Mouse (Mus musculus) bone marrow macrophage, adult 2 months (primary cell): ENCODE results near the gene Snrnp35.

Source experiments
- CTCF ChIP-seq: IDR thresholded peaks from 2 replicates; pipeline ENCODE4 v1.5.1; 2012; ENCODE audit warnings: low read depth, mild to moderate bottlenecking, low read length, moderate library complexity
- POLR2A ChIP-seq: IDR thresholded peaks from 2 replicates; pipeline ENCODE4 v1.6.1; 2012; ENCODE audit warnings: mild to moderate bottlenecking, low read depth, low read length, borderline replicate concordance

DNA sequence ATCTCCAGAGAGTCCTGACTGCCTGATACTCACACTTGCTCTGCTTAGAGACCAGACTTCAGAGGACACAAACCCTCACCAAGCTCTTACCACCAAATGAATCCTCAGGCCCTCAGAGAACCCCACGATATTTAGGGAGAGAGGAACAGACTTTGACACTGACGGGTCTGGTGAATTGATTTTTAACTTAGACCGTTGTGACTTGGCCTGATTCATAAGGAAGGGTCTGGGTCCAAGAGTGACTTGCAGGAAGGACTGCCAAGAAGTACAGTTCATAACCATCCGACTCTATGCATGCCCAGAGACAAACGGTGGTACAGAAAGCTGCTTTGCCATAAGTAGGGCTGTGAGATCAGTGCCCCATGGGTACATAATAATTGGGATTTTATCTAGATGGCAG is 2.7 kb downstream of the Snrnp35 start:
- TF ChIP-seq POLR2A, result no peak
- TF ChIP-seq CTCF, result no peak
